Mouse (Mus musculus): ENCODE measurements around the gene Snapc4.

DNA sequence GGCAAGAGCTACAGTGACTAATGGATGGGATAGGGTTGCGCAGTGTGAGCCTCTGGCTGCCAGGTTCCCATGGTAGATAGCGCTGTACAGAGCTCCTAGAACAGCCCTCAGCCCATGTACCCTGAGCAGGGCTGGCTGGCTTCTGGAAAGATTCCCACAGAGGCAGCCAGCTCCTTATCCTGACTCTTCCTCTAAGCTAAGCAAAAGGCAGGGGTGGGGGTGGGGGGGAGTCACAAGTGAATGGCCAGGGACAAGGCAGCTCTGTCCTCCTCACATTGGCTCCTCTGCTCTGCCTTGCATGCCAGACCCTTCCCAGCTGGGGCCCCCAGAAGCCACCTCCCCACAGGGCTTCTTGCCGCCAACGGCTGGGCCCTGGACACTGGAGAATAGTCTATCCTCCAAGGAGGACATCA is 50.4 kb downstream of the Snapc4 start:
- TF ChIP-seq POLR2A (IDR thresholded peaks at IDR 0.05; ENCODE audit: insufficient read depth, low read length) (no peak), EP300 (IDR thresholded peaks at IDR 0.05; ENCODE audit: insufficient read depth, low read depth, low read length) (no peak)
